ENCODE assay signal across 11 mouse cellular contexts in the genomic region with DNA sequence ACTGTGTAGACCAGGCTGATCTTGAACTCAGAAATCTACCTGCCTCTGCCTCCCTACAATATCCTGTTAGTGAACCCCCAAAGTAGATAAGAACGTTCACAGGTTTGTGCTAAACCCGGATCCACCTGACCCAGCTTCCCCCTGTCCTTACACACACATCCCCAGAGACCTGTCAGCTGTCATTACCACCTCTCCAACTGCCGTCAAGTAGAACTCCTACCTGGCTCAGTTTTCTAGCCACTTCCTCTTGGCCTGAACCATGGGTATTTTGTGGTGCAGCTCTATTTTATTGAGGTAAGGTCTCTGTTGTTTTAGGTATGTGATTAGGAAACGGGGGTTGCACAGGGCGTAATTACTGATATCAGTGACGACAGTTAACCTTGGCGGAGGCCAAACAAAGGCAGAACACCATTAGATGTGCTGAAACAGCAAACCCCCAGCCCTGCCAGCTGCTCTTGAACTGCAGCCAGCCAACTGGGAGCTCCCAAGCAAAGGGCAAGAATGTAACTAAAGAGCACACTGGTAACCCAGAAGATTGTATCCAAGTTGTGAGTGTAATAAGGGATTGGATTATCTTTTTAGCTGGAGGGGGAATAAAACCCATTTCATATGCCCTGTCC. TPM values are rescaled to one million over a fixed set of nuclear protein-coding genes. Genes with fewer than 3 reads are reported as not detected.
A peak's percentile ranks its signal among the peaks of the same experiment; 100 is the strongest.
DNase-seq lines count a peak whose midpoint lies in the region; ATAC-seq and TF ChIP-seq lines count a peak whose summit lies in the region.
"Had no signal": no experiment of that assay in that cellular context is flagged by ENCODE, and none has a peak within 500 bp of the region (broad histone marks: within the 10 kb centered on the region; RNA-seq: fewer than 3 reads in every experiment).

No protein-coding gene starts in this region.

- TF ChIP-seq CTCF in intestine, postnatal 0 days (IDR thresholded peaks at IDR 0.05; ENCODE audit: low read depth) = no peak

- H3K27me3 ChIP-seq in hindbrain, embryonic 15.5 days = no peaks in the 10 kb centered on the region
- H3K27me3 ChIP-seq in hindbrain, embryonic 16.5 days (replicated peaks; ENCODE audit: control insufficient read depth, insufficient read depth, low read length) = no peaks in the 10 kb centered on the region
- no peaks in the 10 kb centered on the region for H3K27me3 ChIP-seq in intestine, postnatal 0 days (replicated peaks; ENCODE audit: control insufficient read depth, insufficient read depth, low read length)
- H3K27me3 ChIP-seq: hindbrain, embryonic 13.5 days; limb, embryonic 15.5 days; midbrain, embryonic 15.5 days had no signal

- H3K4me2 ChIP-seq in hindbrain, embryonic 15.5 days = no peak overlapping the region
- H3K4me2 ChIP-seq in hindbrain, embryonic 16.5 days (ENCODE audit: low read length) = no peak overlapping the region
- no peak overlapping the region for H3K4me2 ChIP-seq in intestine, postnatal 0 days (replicated peaks; ENCODE audit: low read depth)
- H3K4me2 ChIP-seq: hindbrain, embryonic 13.5 days; limb, embryonic 15.5 days; midbrain, embryonic 15.5 days had no signal

- no peak overlapping the region for H3K9ac ChIP-seq in hindbrain, embryonic 15.5 days
- H3K9ac ChIP-seq in hindbrain, embryonic 16.5 days (ENCODE audit: low read depth, low read length) = no peak overlapping the region
- H3K9ac ChIP-seq in intestine, postnatal 0 days (ENCODE audit: low read depth, low read length) = no peak overlapping the region
- H3K9ac ChIP-seq: hindbrain, embryonic 13.5 days; limb, embryonic 15.5 days; midbrain, embryonic 15.5 days had no signal

- H3K4me3 ChIP-seq in hindbrain, embryonic 15.5 days = no peak overlapping the region
- no peak overlapping the region for H3K4me3 ChIP-seq in hindbrain, embryonic 16.5 days (ENCODE audit: low read length)
- H3K4me3 ChIP-seq in intestine, postnatal 0 days (ENCODE audit: low read depth, low read length) = no peak overlapping the region
- H3K4me3 ChIP-seq: hindbrain, embryonic 13.5 days; limb, embryonic 15.5 days; midbrain, embryonic 15.5 days had no signal

- no peaks in the 10 kb centered on the region for H3K9me3 ChIP-seq in hindbrain, embryonic 15.5 days
- H3K9me3 ChIP-seq in hindbrain, embryonic 16.5 days (ENCODE audit: control insufficient read depth, low read length) = no peaks in the 10 kb centered on the region
- no peaks in the 10 kb centered on the region for H3K9me3 ChIP-seq in intestine, postnatal 0 days (ENCODE audit: control insufficient read depth)
- H3K9me3 ChIP-seq: hindbrain, embryonic 13.5 days; limb, embryonic 15.5 days; midbrain, embryonic 15.5 days had no signal

- no peak for ATAC-seq in hindbrain, embryonic 15.5 days (ENCODE audit: low FRiP score, low read depth)
- no peak for ATAC-seq in hindbrain, embryonic 16.5 days
- peak; percentile 36; the same call in 1 of the 2 replicates for ATAC-seq in intestine, postnatal 0 days
- ATAC-seq: midbrain, embryonic 15.5 days had no signal

- DNase-seq in B cell, adult 2 months = peak; percentile 58 to 66
- peak; percentile 66 for DNase-seq in adrenal gland, adult 8-10 months
- no peak for DNase-seq in layer of hippocampus, adult 9-10 months (ENCODE audit: low spot score)
- no peak for DNase-seq in layer of hippocampus, adult 9-11 months
- DNase-seq in embryo, embryonic 10 days (ENCODE audit: low spot score) = no peak

- peaks cover 8% of the 10 kb centered on the region; the same call in 1 of the 2 replicates for H3K4me1 ChIP-seq in hindbrain, embryonic 15.5 days (replicated peaks)
- no peaks in the 10 kb centered on the region for H3K4me1 ChIP-seq in hindbrain, embryonic 16.5 days (ENCODE audit: control insufficient read depth, insufficient read depth, low read depth, low read length)
- no peaks in the 10 kb centered on the region for H3K4me1 ChIP-seq in intestine, postnatal 0 days (replicated peaks; ENCODE audit: control insufficient read depth, insufficient read depth, low read length)
- H3K4me1 ChIP-seq: midbrain, embryonic 15.5 days had no signal

- 0 out of 2 replicates have a peak overlapping the region, but pooled peaks have one; percentile 8 for H3K27ac ChIP-seq in hindbrain, embryonic 15.5 days (replicated peaks)
- no peak overlapping the region for H3K27ac ChIP-seq in hindbrain, embryonic 16.5 days (ENCODE audit: low read depth, low read length)
- H3K27ac ChIP-seq in intestine, postnatal 0 days (ENCODE audit: low read depth, low read length) = no peak overlapping the region
- H3K27ac ChIP-seq: hindbrain, embryonic 13.5 days; limb, embryonic 15.5 days; midbrain, embryonic 15.5 days had no signal

- no peaks in the 10 kb centered on the region for H3K36me3 ChIP-seq in hindbrain, embryonic 15.5 days
- no peaks in the 10 kb centered on the region for H3K36me3 ChIP-seq in hindbrain, embryonic 16.5 days (ENCODE audit: control insufficient read depth, insufficient read depth, low read length)
- no peaks in the 10 kb centered on the region for H3K36me3 ChIP-seq in intestine, postnatal 0 days (ENCODE audit: control insufficient read depth, insufficient read depth)
- H3K36me3 ChIP-seq: hindbrain, embryonic 13.5 days; limb, embryonic 15.5 days; midbrain, embryonic 15.5 days had no signal

- WGBS in hindbrain, embryonic 15.5 days = 62% methylated on average over 7 of the region's 7 CpGs
- 59% methylated on average over 7 of the region's 7 CpGs for WGBS in hindbrain, embryonic 16.5 days
- WGBS in intestine, postnatal 0 days = 34% methylated on average over 7 of the region's 7 CpGs

RNA-seq across cellular contexts. Expression of gene Gpr55, which starts 21.0 kb away (rescaled TPM):
- polyA plus RNA-seq in hindbrain, embryonic 15.5 days (2015; fragmentation: Nextera tagmentation; extraction: Ambion mirVana) = 0.17 and 0.25 TPM in 2 replicates
- polyA plus RNA-seq in hindbrain, embryonic 16.5 days (2015; fragmentation: Nextera tagmentation; extraction: Ambion mirVana) = 0.21 TPM in 2 replicates
- 1 to 10 TPM; 3.1 to 7.8 (median 5.1) TPM for total RNA-seq in adrenal gland, adult 8-10 months (2022)
- 0.30 and 0.42 TPM in 2 replicates for polyA plus RNA-seq in intestine, postnatal 0 days (2015; fragmentation: Nextera tagmentation; extraction: Ambion mirVana)

RNA-seq across cellular contexts. Expression of gene Spata3, which starts 34.8 kb away (rescaled TPM):
- 0.32 and 0.87 TPM in 2 replicates for polyA plus RNA-seq in hindbrain, embryonic 15.5 days (2015; fragmentation: Nextera tagmentation; extraction: Ambion mirVana)
- polyA plus RNA-seq in hindbrain, embryonic 16.5 days (2015; fragmentation: Nextera tagmentation; extraction: Ambion mirVana) = 0.56 and 0.89 TPM in 2 replicates
- not detected for total RNA-seq in adrenal gland, adult 8-10 months (2022)
- polyA plus RNA-seq in intestine, postnatal 0 days (2015; fragmentation: Nextera tagmentation; extraction: Ambion mirVana) = not detected in 2 replicates
- polyA plus RNA-seq: limb, embryonic 15.5 days had no signal

RNA-seq across cellular contexts. Expression of gene 4933407L21Rik, which starts 53.6 kb away (rescaled TPM):
- polyA plus RNA-seq in hindbrain, embryonic 15.5 days (2015; fragmentation: Nextera tagmentation; extraction: Ambion mirVana) = 7.1 and 7.7 TPM in 2 replicates
- polyA plus RNA-seq in hindbrain, embryonic 16.5 days (2015; fragmentation: Nextera tagmentation; extraction: Ambion mirVana) = 7.5 and 9.5 TPM in 2 replicates
- total RNA-seq in adrenal gland, adult 8-10 months (2022) = 1 to 10 TPM in 1 of 4 experiments, under 1 TPM in 1, not detected in 2; 0.30 to 1.3 TPM
- polyA plus RNA-seq in intestine, postnatal 0 days (2015; fragmentation: Nextera tagmentation; extraction: Ambion mirVana) = 0.13 and 0.22 TPM in 2 replicates

Comparison
In these comparisons a context has a peak if more than half of its experiments do, and no peak if none do; other contexts are left out.
1. DNase-seq: peak in B cell, adult 2 months (2 of 2) and adrenal gland, adult 8-10 months (single experiment); none in layer of hippocampus, adult 9-10 months (single experiment), layer of hippocampus, adult 9-11 months (single experiment) and embryo, embryonic 10 days (single experiment).